Mouse (Mus musculus) embryonic fibroblast, embryonic 13.5 days (primary cell): Measurements from ENCODE around the gene Pdcd1.

ENCODE experiments used
- CTCF ChIP-seq: IDR thresholded peaks from 2 replicates; pipeline ENCODE4 v1.5.1; 2011; ENCODE audit warnings: mild to moderate bottlenecking, control low read depth, low read length, moderate library complexity, borderline replicate concordance; ENCODE audit not compliant: insufficient read depth
- POLR2A ChIP-seq: IDR thresholded peaks from 2 replicates; pipeline ENCODE4 v1.6.1; 2011; ENCODE audit warnings: low read depth, mild to moderate bottlenecking, control low read depth, low read length, moderate library complexity

- no peak for TF ChIP-seq POLR2A
- TF ChIP-seq CTCF: no peak
These were observed 23.6 kb downstream of the Pdcd1 start for GRCm38 (mm10) chr1:94028741-94029140.
